Mouse (Mus musculus) heart, adult 2 months (tissue): ENCODE results near the gene Gm10719. TPM values are rescaled to one million over a fixed set of nuclear protein-coding genes. Genes with fewer than 3 reads are reported as not detected.
"Not testable (repeated sequence)": the region's sequence is repeated elsewhere in the genome, so short reads cannot be mapped to it uniquely, and the experiment has no call there.

Experiments
- DNase-seq, 2 experiments: peaks; one replicate each; pipeline ENCODE4 v3.0.0; 2021
- H3K27ac ChIP-seq: fragments of 200-600 bp; 2 replicates; pipeline ENCODE4 v1.8.1; 2022
- H3K27me3 ChIP-seq: fragments of 200-500 bp; 2 replicates; pipeline ENCODE4 v1.6.1; 2012; ENCODE audit warnings: mild to moderate bottlenecking, low read length, inconsistent platforms, mixed read lengths; ENCODE audit not compliant: control insufficient read depth, insufficient read depth
- H3K36me3 ChIP-seq: fragments of 200-500 bp; 2 replicates; pipeline ENCODE4 v1.6.1; 2012; ENCODE audit warnings: low read length, inconsistent platforms; ENCODE audit not compliant: control insufficient read depth, insufficient read depth
- H3K4me1 ChIP-seq: fragments of 200-500 bp; 2 replicates; pipeline ENCODE4 v1.6.1; 2011; ENCODE audit warnings: low read length; ENCODE audit not compliant: control insufficient read depth, insufficient read depth
- H3K4me3 ChIP-seq: fragments of 200-600 bp; 2 replicates; pipeline ENCODE4 v1.8.1; 2022
- H3K79me2 ChIP-seq: fragments of 200-500 bp; replicated peaks from 2 replicates; pipeline ENCODE4 v1.6.1; 2012; ENCODE audit warnings: mild to moderate bottlenecking, inconsistent platforms, low read length, moderate library complexity, mixed read lengths; ENCODE audit not compliant: control insufficient read depth, insufficient read depth
- H3K9ac ChIP-seq: fragments of 200-500 bp; 2 replicates; pipeline ENCODE4 v1.6.1; 2012; ENCODE audit warnings: low read depth, mild to moderate bottlenecking, control low read depth, inconsistent platforms, low read length, mixed read lengths
- WGBS: fragments of 180-500 bp; shearing (Covaris S2); methylation state at CpG from one replicate; pipeline ENCODE4 v1.1.7; 2018; 5-methylcytosine and 5-hydroxymethylcytosine counted together
- intact Hi-C: fragments of 180-260 bp; cut with DNase I; formaldehyde crosslinking; loops from one replicate; pipeline ENCODE4 v1.15.1; 2025
- polyA plus RNA-seq: library from polyadenylated mRNA; depleted of rRNA; stranded (reverse); fragments of >200 nt; gene quantifications from 2 replicates; pipeline ENCODE4 v1.2.3, GENCODE M21; 2012
- total RNA-seq, 2 experiments: library from RNA; stranded (reverse); gene quantifications; 2 replicates each; pipeline ENCODE4 v1.2.3; 2021

The Gm10719 gene
- total and polyA plus RNA-seq, 3 experiments: not detected

DNA sequence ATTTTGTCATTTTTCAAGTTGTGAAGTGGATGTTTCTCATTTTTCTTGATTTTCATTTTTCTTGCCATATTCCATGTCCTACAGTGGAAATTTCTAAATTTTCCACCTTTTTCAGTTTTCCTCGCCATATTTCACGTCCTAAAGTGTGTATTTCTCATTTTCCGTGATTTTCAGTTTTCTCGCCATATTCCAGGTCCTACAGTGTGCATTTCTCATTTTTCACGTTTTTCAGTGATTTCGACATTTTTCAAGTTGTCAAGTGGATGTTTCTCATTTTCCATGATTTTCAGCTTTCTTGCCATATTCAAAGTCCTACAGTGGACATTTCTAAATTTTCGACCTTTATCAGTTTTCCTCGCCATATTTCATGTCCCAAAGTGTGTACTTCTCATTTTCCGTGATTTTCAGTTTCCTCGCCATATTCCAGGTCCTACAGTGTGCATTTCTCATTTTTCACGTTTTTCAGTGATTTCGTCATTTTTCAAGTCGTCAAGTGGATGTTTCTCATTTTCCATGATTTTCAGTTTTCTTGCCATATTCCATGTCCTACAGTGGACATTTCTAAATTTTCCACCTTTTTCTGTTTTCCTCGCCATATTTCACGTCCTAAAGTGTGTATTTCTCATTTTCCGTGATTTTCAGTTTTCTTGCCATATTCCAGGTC, 6.9 kb downstream of the Gm10719 start:
- H3K9ac ChIP-seq, intact Hi-C loops, H3K4me1 ChIP-seq, H3K27me3 ChIP-seq, H3K79me2 ChIP-seq, H3K36me3 ChIP-seq, H3K27ac ChIP-seq, H3K4me3 ChIP-seq: not testable (repeated sequence)
- WGBS: 77% methylated on average over 16 of the region's 16 CpGs
- DNase-seq: peak; percentile 42 to 44

DNA sequence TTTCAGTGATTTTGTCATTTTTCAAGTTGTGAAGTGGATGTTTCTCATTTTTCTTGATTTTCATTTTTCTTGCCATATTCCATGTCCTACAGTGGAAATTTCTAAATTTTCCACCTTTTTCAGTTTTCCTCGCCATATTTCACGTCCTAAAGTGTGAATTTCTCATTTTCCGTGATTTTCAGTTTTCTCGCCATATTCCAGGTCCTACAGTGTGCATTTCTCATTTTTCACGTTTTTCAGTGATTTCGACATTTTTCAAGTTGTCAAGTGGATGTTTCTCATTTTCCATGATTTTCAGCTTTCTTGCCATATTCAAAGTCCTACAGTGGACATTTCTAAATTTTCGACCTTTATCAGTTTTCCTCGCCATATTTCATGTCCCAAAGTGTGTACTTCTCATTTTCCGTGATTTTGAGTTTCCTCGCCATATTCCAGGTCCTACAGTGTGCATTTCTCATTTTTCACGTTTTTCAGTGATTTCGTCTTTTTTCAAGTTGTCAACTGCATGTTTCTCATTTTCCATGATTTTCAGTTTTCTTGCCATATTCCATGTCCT, 7.8 kb downstream of the Gm10719 start, which contains the start of gene Gm10717:
Gene Gm10717 (plus strand): TSS at position 506 of the 556 bp plus-strand sequence.
- 71% methylated on average over 12 of the region's 12 CpGs for WGBS
- H3K4me3 ChIP-seq, H3K9ac ChIP-seq, H3K36me3 ChIP-seq, H3K27me3 ChIP-seq, intact Hi-C loops, H3K27ac ChIP-seq, H3K4me1 ChIP-seq, H3K79me2 ChIP-seq: not testable (repeated sequence)
- peak; percentile 6 to 21 for DNase-seq

DNA sequence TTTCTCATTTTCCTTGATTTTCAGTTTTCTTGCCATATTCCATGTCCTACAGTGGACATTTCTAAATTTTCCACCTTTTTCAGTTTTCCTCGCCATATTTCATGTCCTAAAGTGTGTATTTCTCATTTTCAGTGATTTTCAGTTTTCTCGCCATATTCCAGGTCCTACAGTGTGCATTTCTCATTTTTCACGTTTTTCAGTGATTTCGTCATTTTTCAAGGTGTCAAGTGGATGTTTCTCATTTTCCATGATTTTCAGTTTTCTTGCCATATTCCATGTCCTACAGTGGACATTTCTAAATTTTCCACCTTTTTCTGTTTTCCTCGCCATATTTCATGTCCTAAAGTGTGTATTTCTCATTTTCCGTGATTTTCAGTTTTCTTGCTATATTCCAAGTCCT, 8.4 kb downstream of the Gm10719 start:
- H3K4me1 ChIP-seq, H3K36me3 ChIP-seq, H3K79me2 ChIP-seq, H3K4me3 ChIP-seq, H3K27ac ChIP-seq, H3K27me3 ChIP-seq, intact Hi-C loops, H3K9ac ChIP-seq: not testable (repeated sequence)
- WGBS: 69% methylated on average over 5 of the region's 6 CpGs
- DNase-seq: peak in 1 of 2 experiments; percentile 48

DNA sequence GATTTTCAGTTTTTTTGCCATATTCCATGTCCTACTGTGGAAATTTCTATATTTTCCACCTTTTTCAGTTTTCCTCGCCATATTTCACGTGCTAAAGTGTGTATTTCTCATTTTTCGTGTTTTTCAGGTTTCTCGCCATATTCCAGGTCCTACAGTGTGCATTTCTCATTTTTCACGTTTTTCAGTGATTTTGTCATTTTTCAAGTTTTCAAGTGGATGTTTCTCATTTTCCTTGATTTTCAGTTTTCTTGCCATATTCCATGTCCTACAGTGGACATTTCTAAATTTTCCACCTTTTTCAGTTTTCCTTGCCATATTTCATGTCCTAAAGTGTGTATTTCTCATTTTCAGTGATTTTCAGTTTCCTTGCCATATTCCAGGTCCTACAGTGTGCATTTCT, 8.9 kb downstream of the Gm10719 start:
- H3K27ac ChIP-seq, H3K36me3 ChIP-seq, H3K9ac ChIP-seq, H3K27me3 ChIP-seq, DNase-seq, H3K4me3 ChIP-seq, H3K79me2 ChIP-seq, intact Hi-C loops, H3K4me1 ChIP-seq: not testable (repeated sequence)
- WGBS: 74% methylated on average over 5 of the region's 5 CpGs

DNA sequence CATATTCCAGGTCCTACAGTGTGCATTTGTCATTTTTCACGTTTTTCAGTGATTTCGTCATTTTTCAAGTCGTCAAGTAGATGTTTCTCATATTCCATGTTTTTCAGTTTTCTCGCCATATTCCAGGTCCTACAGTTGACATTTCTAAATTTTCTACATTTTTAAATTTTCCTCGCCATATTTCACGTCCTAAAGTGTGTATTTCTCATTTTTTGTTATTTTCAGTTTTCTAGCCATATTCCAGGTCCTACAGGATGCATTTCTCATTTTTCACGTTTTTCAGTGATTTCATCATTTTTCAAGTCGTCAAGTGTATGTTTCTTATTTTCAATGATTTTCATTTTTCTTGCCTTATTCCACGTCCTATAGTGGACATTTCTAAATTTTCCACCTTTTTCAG, 9.5 kb downstream of the Gm10719 start:
- 64% methylated on average over 9 of the region's 9 CpGs for WGBS
- intact Hi-C loops, H3K36me3 ChIP-seq, H3K27me3 ChIP-seq, H3K4me3 ChIP-seq, H3K4me1 ChIP-seq, H3K27ac ChIP-seq, H3K79me2 ChIP-seq, DNase-seq, H3K9ac ChIP-seq: not testable (repeated sequence)

DNA sequence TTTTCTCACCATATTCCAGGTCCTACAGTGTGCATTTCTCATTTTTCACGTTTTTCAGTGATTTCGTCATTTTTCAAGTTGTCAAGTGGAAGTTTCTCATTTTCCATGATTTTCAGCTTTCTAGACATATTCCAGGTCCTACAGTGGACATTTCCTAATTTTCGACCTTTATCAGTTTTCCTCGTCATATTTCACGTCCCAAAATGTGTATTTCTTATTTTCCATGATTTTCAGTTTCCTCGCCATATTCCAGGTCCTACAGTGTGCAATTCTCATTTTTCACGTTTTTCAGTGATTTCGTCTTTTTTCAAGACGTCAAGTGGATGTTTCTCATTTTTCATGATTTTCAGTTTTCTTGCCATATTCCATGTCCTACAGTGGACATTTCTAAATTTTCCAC, 10.0 kb downstream of the Gm10719 start:
- H3K4me1 ChIP-seq, H3K36me3 ChIP-seq, H3K9ac ChIP-seq, H3K79me2 ChIP-seq, H3K27ac ChIP-seq, DNase-seq, intact Hi-C loops, H3K4me3 ChIP-seq, H3K27me3 ChIP-seq: not testable (repeated sequence)
- 70% methylated on average over 9 of the region's 9 CpGs for WGBS

DNA sequence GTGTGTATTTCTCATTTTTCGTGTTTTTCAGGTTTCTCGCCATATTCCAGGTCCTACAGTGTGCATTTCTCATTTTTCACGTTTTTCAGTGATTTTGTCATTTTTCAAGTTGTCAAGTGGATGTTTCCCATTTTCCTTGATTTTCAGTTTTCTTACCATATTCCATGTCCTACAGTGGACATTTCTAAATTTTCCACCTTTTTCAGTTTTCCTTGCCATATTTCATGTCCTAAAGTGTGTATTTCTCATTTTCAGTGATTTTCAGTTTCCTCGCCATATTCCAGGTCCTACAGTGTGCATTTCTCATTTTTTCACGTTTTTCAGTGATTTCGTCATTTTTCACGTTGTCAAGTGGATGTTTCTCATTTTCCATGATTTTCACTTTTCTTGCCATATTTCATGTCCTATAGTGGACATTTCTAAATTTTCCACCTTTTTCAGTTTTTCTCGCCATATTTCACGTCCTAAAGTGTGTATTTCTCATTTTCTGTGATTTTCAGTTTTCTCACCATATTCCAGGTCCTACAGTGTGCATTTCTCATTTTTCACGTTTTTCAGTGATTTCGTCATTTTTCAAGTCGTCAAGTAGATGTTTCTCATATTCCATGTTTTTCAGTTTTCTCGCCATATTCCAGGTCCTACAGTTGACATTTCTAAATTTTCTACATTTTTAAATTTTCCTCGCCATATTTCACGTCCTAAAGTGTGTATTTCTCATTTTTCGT, 12.2 kb downstream of the Gm10719 start:
- intact Hi-C loops, DNase-seq: not testable (repeated sequence)

DNA sequence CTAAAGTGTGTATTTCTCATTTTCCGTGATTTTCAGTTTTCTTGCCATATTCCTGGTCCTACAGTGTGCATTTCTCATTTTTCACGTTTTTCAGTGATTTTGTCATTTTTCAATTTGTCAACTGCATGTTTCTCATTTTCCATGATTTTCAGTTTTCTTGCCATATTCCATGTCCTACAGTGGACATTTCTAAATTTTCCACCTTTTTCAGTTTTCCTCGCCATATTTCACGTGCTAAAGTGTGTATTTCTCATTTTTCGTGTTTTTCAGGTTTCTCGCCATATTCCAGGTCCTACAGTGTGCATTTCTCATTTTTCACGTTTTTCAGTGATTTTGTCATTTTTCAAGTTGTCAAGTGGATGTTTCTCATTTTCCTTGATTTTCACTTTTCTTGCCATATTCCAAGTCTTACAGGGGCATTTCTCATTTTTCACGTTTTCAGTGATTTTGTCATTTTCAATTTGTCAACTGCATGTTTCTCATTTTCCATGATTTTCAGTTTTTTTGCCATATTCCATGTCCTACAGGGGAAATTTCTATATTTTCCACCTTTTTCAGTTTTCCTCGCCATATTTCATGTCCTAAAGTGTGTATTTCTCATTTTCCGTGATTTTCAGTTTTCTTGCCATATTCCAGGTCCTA, 13.6 kb downstream of the Gm10719 start:
- H3K4me1 ChIP-seq, H3K79me2 ChIP-seq, H3K36me3 ChIP-seq, DNase-seq, H3K4me3 ChIP-seq, intact Hi-C loops, H3K9ac ChIP-seq, H3K27me3 ChIP-seq, H3K27ac ChIP-seq: not testable (repeated sequence)
- WGBS: 54% methylated on average over 2 of the region's 10 CpGs

More for the DNA sequence above, 12.2 kb downstream of the Gm10719 start:
- H3K27me3 ChIP-seq, H3K9ac ChIP-seq, H3K4me1 ChIP-seq, H3K36me3 ChIP-seq, H3K4me3 ChIP-seq, H3K79me2 ChIP-seq, H3K27ac ChIP-seq: not testable (repeated sequence)
- WGBS: 65% methylated on average over 14 of the region's 16 CpGs

DNA sequence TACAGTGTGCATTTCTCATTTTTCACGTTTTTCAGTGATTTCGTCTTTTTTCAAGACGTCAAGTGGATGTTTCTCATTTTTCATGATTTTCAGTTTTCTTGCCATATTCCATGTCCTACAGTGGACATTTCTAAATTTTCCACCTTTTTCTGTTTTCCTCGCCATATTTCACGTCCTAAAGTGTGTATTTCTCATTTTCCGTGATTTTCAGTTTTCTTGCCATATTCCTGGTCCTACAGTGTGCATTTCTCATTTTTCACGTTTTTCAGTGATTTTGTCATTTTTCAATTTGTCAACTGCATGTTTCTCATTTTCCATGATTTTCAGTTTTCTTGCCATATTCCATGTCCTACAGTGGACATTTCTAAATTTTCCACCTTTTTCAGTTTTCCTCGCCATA, 17.1 kb downstream of the Gm10719 start, which contains the start of gene Gm17535:
Gene Gm17535 (plus strand): TSS at position 301 of the 400 bp plus-strand sequence.
- H3K27ac ChIP-seq, DNase-seq, H3K79me2 ChIP-seq, H3K4me3 ChIP-seq, H3K36me3 ChIP-seq, H3K9ac ChIP-seq, intact Hi-C loops, H3K27me3 ChIP-seq, H3K4me1 ChIP-seq: not testable (repeated sequence)
- 42% methylated on average over 1 of the region's 8 CpGs for WGBS
